Mouse (Mus musculus): ENCODE data around the gene Avil.

Avil gene

GRCm38 (mm10) chr10:127000529-127000928 is at the start of gene Avil:
TSS of gene Avil (plus strand) at chr10:127000709.
- no peak for DNase-seq

DNA sequence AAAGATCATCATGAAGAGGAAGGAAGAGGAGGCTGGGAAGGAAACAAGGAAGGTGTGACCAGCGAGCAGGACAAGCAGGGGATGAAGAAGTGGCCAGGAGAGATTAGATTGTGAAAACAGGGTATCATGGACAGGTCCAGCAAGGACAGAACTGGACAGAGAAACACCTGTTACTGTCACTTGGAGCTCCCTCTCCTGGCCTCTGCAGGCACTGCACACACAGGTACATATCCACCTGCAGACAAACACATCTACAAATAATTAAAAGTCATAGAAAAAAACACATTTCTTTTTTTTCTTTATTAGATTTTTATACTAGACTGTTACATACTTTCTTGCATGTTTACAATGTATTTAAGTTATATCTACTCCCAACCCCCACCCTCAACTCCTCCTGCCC is 48.1 kb upstream of the Avil start:
- DNase-seq = no peak

DNA sequence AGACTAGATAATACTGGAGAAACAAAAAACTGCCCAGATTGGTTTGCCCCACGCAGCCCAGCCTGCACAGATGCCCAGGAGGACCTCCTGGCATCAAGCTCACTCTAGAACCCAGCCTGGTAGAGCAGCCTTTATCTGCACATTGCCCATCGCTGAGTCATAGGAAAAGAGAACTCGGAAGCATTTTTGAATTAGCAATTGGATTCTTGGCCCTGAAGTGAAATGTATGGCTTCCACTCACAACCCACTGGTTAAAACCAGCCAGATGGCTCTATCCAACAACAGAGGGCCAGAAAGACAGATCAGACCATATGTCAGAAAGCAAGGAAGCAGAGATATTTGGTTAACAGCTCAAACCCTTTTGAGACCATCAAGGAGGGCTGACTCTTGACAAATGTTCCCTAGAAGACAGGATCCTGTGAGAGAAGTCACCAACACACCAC is 47.5 kb upstream of the Avil start:
- DNase-seq = no peak

DNA sequence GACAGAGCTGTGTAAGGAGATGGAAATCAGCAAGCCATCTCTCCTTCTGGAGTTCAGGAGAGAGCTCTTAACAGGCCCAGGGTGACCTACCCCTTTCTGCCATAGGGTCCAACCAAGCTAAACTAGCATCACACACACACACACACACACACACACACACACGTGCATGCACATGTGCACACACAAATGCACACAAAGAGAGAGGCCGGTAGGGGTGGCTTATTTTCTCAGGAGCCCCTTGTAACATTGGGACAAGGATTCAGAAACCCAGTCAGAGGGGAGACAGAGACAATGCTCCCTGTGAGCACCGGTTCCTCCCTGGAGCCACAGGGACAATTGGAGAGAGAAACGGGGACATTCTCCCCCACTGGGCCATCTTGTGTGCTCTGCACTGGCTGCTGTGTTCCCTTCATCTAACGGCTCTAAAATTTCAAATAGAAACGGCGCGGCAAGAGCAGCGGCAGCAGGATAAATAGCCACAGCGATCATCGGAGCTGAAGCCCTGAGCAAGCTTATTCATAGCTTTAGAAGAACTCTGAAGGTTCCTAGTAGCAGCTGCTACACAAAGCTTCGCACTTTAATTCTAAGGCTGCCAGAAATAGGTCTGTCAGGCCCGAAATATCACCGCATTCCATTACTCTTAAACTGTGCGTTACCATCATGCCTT is 43.7 kb upstream of the Avil start:
- no peak for DNase-seq

DNA sequence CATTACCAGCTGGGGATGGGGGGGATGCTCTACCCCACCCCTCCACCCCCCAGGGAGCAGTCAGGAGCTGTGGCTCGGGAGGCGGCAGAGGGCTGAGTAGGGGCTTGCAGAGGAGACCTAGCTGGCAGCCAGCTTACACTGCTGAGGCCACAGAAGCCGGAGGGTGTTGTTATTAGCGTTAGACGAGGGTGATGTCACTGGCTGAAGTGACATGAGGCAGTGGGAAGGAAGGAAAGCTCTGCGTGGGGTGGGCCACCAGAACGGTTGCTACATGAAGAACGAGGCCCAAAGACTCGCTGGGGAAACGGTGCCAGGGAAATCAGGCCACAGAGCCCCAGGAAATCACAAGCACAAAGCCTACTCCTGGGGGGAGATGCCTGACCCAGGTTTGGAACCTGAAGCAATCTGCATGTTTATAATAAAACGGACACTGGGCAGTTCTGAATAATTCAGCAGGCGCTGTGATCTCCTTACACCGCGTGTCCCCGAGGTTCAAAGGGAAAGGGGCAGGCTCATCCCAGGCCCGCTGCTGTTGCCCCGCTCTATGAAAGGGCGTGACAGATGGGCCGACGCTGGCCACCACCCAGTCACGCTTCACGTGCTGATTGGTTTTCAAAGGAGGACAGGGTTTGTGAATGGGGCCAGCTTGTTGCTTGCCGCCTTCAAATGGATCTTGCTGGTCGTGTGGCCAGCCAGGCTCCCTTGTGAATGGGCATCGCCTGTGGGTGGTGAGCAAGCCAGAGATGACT is 43.0 kb upstream of the Avil start:
- DNase-seq = peak; percentile 85

DNA sequence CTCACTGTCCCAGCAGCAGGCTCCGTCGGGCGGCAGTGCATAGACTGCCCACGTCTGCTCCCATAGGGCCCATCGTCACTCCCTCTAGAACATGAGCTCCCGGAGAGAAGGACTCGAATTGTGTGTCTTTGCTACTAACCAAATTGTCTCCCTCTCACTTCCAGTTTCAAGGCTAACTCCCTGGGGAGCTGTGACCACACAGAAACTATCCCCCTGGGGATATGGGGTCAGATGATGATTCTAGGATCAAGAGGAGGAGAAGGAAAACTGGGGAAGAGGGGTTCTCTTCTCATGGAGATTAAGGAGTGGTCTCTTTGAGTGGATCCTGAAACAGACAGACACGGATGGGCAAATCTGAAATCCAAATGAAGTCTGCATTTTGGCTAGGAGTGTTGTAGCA is 40.0 kb upstream of the Avil start:
- DNase-seq = no peak

DNA sequence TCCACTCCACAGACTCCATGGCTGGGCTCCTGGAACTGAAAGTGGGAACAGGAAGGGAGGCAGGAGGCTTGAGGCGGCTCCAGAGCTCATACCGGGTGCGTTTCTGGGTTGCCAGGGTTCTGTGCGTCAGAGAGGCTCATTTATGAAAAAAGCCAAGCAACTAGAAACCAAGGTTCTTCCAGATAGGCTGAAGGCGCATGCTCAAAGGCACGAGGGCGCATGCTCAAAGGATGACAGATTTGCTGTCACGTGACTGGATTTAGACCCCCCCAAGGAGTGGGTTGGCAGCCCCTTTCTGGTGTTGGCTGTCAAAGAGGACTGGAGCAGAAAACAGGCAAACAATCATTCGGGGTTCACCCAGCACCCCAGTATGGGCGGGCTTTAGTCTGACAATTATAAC is 38.8 kb upstream of the Avil start:
- DNase-seq = peak; percentile 88

DNA sequence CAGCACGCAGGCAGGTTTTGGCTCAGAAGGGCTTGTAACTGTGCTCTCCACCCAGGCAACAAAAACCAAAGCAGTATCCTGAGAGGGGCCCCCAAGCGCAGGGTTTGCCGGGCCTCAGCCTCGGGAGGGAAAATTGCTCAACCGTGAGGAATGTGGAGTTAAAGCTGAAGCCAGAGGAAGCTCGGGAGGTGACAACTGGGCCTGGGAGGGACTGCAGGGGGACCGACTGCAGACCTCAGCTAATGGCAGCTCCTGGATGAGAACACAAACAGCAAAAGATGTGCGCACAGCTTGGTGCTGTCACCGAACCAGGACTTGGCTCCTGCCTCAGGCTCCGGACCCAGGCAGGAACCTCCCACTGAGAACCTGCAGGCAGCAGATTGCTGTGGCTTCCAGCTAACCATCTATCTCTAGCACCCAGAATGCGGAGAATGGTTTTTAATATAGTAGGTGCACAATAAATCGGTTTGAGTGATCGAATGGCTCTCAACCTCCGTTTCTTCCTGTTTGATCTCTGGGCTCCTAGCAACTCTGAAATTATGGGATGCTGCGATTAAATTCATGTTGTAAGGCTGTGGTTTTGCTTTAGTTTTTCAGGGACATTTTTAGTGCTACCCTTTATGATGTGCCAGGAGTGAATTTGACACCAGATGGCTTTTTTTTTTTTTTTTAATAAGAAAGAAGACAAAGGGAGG is 38.1 kb upstream of the Avil start:
- peak; percentile 86 for DNase-seq

GRCm38 (mm10) chr10:126962966-126963330 is 37.6 kb upstream of the Avil start:
- DNase-seq = peak; percentile 55

DNA sequence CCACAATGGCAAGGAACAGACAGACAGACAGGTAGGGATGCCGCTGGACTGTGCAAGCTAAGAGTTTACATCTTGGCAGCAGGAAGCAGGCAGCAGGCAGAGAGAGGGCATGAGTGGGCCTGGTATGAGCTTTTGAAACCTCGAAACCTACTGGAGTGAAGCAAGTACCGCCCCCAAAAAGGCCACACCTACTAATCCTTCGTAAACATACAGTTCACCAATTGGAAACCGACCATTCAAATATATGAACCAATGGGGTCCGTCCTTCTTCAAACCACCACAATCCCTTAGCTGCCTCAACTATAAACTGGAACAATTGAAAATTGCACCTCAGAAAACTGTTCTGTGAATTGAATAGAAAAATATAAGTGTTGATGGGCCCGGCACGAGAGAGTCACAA is 36.7 kb upstream of the Avil start:
- DNase-seq = no peak

- DNase-seq = no peak
Measured at GRCm38 (mm10) chr10:126971363-126972050, 29.0 kb upstream of the Avil start.

GRCm38 (mm10) chr10:126972051-126972725 is 28.3 kb upstream of the Avil start:
- DNase-seq = peak; percentile 88

- DNase-seq = no peak
Measured at GRCm38 (mm10) chr10:126972988-126973387, 27.5 kb upstream of the Avil start.

DNA sequence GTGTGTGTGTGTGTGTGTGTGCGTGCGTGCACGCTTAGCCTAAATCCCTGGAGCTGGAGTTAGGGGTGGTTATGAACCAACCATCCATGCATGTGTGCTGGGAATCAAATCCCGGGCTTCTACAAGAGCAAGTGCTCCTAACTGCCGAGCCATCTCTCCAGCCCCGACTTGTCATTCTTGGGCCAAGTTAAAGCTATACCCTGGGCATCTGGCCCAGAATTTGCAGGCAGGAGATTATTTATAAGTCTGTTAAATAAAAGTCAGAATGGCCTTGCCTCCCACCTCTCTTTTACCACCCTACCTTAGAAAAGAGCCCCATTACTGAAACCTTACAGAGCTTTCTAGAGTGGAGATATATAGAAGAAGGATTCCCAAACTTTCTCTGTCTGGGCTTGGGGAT is 24.8 kb upstream of the Avil start:
- DNase-seq = no peak

DNA sequence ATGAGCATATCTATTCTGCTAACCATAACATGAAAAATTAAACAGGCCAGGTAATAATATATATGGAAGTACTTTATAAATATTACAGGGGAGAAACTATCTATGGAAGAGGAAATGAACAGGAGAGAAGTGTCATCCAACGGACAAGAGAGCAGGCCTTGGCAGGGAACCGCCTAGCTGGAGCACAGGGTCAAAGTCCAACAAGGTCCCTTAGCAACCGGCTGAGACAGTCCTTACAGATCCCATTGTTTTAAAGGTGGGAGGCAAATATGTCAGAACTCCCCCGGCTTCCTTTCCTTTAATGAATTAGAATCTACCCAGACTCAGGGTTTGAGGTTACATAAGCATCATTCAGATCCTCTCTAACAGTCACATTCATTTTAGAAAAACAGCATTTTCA is 23.4 kb upstream of the Avil start:
- no peak for DNase-seq

DNA sequence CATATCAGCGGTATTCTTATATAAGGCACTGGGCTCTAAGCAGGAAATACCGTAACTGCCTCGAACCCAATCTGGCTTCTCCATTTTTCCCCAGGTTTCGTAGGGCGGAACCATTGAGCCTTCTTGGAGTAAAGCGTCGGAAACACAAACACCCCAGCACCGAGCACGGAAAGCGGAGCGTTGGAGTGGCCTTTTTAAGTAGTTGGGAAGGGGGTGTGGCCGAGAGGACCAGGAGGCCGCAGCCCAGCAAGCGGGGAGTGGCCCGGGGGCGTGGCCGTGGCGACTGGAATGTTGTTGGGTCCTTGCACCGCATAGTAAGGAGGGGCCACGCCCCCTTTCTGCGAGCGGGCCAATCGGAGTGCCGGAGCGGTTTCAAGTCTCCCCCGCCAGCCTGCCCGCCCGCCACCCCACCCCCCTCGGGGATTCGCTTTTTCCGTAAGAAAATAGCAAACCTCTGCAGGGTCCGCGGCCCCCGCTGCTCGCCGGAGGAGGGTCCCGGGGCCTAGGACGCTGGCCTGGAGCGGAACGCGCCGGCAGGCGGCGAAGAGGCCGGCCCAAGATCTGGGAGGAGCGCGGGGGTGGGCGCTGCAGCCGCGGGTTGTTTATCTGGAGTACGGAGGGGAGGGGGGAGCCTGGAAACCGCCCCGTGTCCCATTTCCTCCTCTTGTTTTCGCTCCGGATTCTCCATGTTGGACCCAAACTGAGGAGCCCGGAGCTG is 22.1 kb upstream of the Avil start, which contains the start of gene Ctdsp2:
Ctdsp2 (plus strand) TSS at position 441 of the 718 bp plus-strand sequence.
- DNase-seq = peak; percentile 100

- peak; percentile 89 for DNase-seq
Measured at GRCm38 (mm10) chr10:126979121-126979635, 21.3 kb upstream of the Avil start.

DNA sequence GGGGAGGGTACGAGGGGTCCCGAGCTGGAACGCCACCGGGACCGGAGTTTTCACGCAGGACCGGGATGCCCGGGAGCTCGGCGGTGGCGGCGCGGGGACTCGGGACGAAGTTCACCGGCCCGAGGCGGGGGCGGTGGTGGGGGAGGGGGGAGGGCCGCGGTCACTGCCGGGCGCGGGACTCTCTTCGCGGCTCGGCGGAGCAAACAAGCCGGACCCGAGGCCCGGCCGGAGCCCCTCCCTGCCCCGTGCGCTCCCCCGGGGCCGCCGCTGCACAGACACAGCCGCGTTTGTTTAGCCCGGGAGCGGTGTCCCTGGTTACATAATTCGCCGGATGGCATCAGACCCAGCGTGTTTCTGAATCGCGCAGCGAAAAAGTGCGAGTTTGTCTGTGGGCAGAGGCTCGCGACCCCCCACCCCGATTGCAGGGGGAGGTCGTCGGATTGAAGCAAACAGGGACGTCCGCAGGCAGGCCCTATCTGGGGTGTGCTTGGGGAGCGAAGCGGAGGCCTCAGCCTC is 20.8 kb upstream of the Avil start:
- peak; percentile 55 for DNase-seq

- peak; percentile 62 for DNase-seq
Measured at GRCm38 (mm10) chr10:126980221-126980932, 20.1 kb upstream of the Avil start.

GRCm38 (mm10) chr10:126980933-126981530 is 19.5 kb upstream of the Avil start:
- DNase-seq = no peak
